Mouse (Mus musculus) hindbrain, embryonic 12.5 days (tissue): ENCODE data around the gene Birc5. TPM values are rescaled to one million over a fixed set of nuclear protein-coding genes. Genes with fewer than 3 reads are reported as not detected.

Source experiments
- ATAC-seq: fragments of 200-750 bp; cut with Nextera tagmentation; 2 replicates; pipeline ENCODE4 v1.8.0; 2017; ENCODE audit warnings: moderate TSS enrichment; ENCODE audit not compliant: low FRiP score
- H3K27ac ChIP-seq: fragments of 300-500 bp; sonication (generic); 2 replicates; pipeline ENCODE4 v1.5.1; 2016; ENCODE audit warnings: mild to moderate bottlenecking
- H3K27me3 ChIP-seq: fragments of 300-500 bp; sonication (generic); 2 replicates; pipeline ENCODE4 v1.6.1; 2016; ENCODE audit warnings: mild to moderate bottlenecking
- H3K36me3 ChIP-seq: fragments of 300-500 bp; sonication (generic); 2 replicates; pipeline ENCODE4 v1.6.1; 2016; ENCODE audit warnings: mild to moderate bottlenecking
- H3K4me1 ChIP-seq: fragments of 300-500 bp; sonication (generic); 2 replicates; pipeline ENCODE4 v1.6.1; 2016
- H3K4me2 ChIP-seq: fragments of 300-500 bp; sonication (generic); replicated peaks from 2 replicates; pipeline ENCODE4 v1.6.1; 2016; ENCODE audit warnings: mild to moderate bottlenecking
- H3K4me3 ChIP-seq: fragments of 300-500 bp; sonication (generic); 2 replicates; pipeline ENCODE4 v1.5.1; 2016; ENCODE audit warnings: mild to moderate bottlenecking
- H3K9ac ChIP-seq: fragments of 300-500 bp; sonication (generic); 2 replicates; pipeline ENCODE4 v1.6.1; 2016; ENCODE audit warnings: mild to moderate bottlenecking, moderate library complexity
- H3K9me3 ChIP-seq: fragments of 300-500 bp; sonication (generic); replicated peaks from 2 replicates; pipeline ENCODE4 v1.6.1; 2016; ENCODE audit warnings: mild to moderate bottlenecking
- WGBS: fragments of 180-500 bp; shearing (Covaris S2); methylation state at CpG from one replicate; pipeline ENCODE4 v1.1.7; 2016; 5-methylcytosine and 5-hydroxymethylcytosine counted together
- polyA plus RNA-seq: library from polyadenylated mRNA; unstranded; fragments of >200 nt; fragmentation: Nextera tagmentation; extraction: Ambion mirVana; gene quantifications from 2 replicates; pipeline ENCODE4 v1.2.1, GENCODE M21; 2016

Birc5 gene
- polyA plus RNA-seq, 1 experiment from 2014 or later, result 190 TPM

GRCm38 (mm10) chr11:117845651-117846050, 3.4 kb upstream of the Birc5 start:
- Histone ChIP-seq H3K27ac (no peak overlapping the region), H3K4me2 (no peak overlapping the region), H3K9me3 (no peaks in the 10 kb centered on the region), H3K4me3 (no peak overlapping the region), H3K27me3 (no peaks in the 10 kb centered on the region; the same call in 1 of the 2 replicates), H3K36me3 (no peaks in the 10 kb centered on the region), H3K4me1 (peaks cover 26% of the 10 kb centered on the region), H3K9ac (no peak overlapping the region)
- no peak for ATAC-seq
- 85% methylated on average over 2 of the region's 2 CpGs for WGBS

GRCm38 (mm10) chr11:117846640-117847039, 2.4 kb upstream of the Birc5 start:
- H3K9ac ChIP-seq, result no peak overlapping the region
- H3K36me3 ChIP-seq, result no peaks in the 10 kb centered on the region
- ATAC-seq, result no peak
- no peak overlapping the region for H3K4me3 ChIP-seq
- 59% methylated on average over 5 of the region's 5 CpGs for WGBS
- H3K4me1 ChIP-seq, result peaks cover 26% of the 10 kb centered on the region
- no peak overlapping the region for H3K4me2 ChIP-seq
- H3K9me3 ChIP-seq, result no peaks in the 10 kb centered on the region
- no peak overlapping the region for H3K27ac ChIP-seq
- H3K27me3 ChIP-seq, result no peaks in the 10 kb centered on the region

- H3K4me2 ChIP-seq, result peak overlapping the region; percentile 83
Observed at GRCm38 (mm10) chr11:117847593-117848215, 1.3 kb upstream of the Birc5 start.

GRCm38 (mm10) chr11:117848271-117848984, 623 bp upstream of the Birc5 start:
- WGBS, result 12% methylated on average over 19 of the region's 19 CpGs
- peak overlapping the region; percentile 83 for H3K4me2 ChIP-seq
- peak overlapping the region; percentile 61 for H3K4me3 ChIP-seq
- H3K27ac ChIP-seq, result peak overlapping the region; percentile 97
- H3K9ac ChIP-seq, result peak overlapping the region; percentile 88
- H3K36me3 ChIP-seq, result peaks cover 8% of the 10 kb centered on the region
- peaks cover 26% of the 10 kb centered on the region for H3K4me1 ChIP-seq
- no peaks in the 10 kb centered on the region for H3K9me3 ChIP-seq
- peak; percentile 90 for ATAC-seq
- no peaks in the 10 kb centered on the region for H3K27me3 ChIP-seq

More at GRCm38 (mm10) chr11:117847593-117848215, 1.3 kb upstream of the Birc5 start:
- H3K36me3 ChIP-seq, result peaks cover 1% of the 10 kb centered on the region
- H3K9me3 ChIP-seq, result no peaks in the 10 kb centered on the region
- no peak for ATAC-seq
- WGBS, result 83% methylated on average over 7 of the region's 7 CpGs
- H3K4me3 ChIP-seq, result 0 out of 2 replicates have a peak overlapping the region, but pooled peaks have one; percentile 61
- H3K9ac ChIP-seq, result 0 out of 2 replicates have a peak overlapping the region, but pooled peaks have one; percentile 88
- peak overlapping the region; percentile 97 for H3K27ac ChIP-seq
- peaks cover 26% of the 10 kb centered on the region for H3K4me1 ChIP-seq
- no peaks in the 10 kb centered on the region for H3K27me3 ChIP-seq

- WGBS, result 97% methylated on average over 3 of the region's 3 CpGs
- no peak overlapping the region for H3K9ac ChIP-seq
- no peak overlapping the region for H3K4me2 ChIP-seq
- no peak overlapping the region for H3K4me3 ChIP-seq
- no peaks in the 10 kb centered on the region for H3K9me3 ChIP-seq
- ATAC-seq, result no peak
- H3K27me3 ChIP-seq, result no peaks in the 10 kb centered on the region
- peaks cover 41% of the 10 kb centered on the region for H3K36me3 ChIP-seq
- peaks cover 21% of the 10 kb centered on the region for H3K4me1 ChIP-seq
- no peak overlapping the region for H3K27ac ChIP-seq
Observed at GRCm38 (mm10) chr11:117852875-117853274, 3.8 kb downstream of the Birc5 start.

- Histone ChIP-seq H3K4me2 (no peak overlapping the region), H3K4me1 (peaks cover 13% of the 10 kb centered on the region), H3K9ac (no peak overlapping the region), H3K27me3 (peaks cover 7% of the 10 kb centered on the region), H3K27ac (no peak overlapping the region), H3K4me3 (no peak overlapping the region), H3K36me3 (peaks cover 41% of the 10 kb centered on the region), H3K9me3 (no peaks in the 10 kb centered on the region)
- WGBS, result 94% methylated on average over 9 of the region's 9 CpGs
- no peak for ATAC-seq
Observed at GRCm38 (mm10) chr11:117854241-117854640, 5.2 kb downstream of the Birc5 start.

- no peak overlapping the region for H3K9ac ChIP-seq
- no peak overlapping the region for H3K27ac ChIP-seq
- peaks cover 8% of the 10 kb centered on the region for H3K4me1 ChIP-seq
- ATAC-seq, result no peak
- H3K36me3 ChIP-seq, result peaks cover 41% of the 10 kb centered on the region
- H3K4me3 ChIP-seq, result no peak overlapping the region
- WGBS, result 94% methylated on average over 5 of the region's 5 CpGs
- H3K4me2 ChIP-seq, result no peak overlapping the region
- no peaks in the 10 kb centered on the region for H3K9me3 ChIP-seq
- peaks cover 18% of the 10 kb centered on the region for H3K27me3 ChIP-seq
Observed at GRCm38 (mm10) chr11:117855360-117855759, 6.3 kb downstream of the Birc5 start.

GRCm38 (mm10) chr11:117855975-117856374, 6.9 kb downstream of the Birc5 start:
- Histone ChIP-seq H3K9me3 (no peaks in the 10 kb centered on the region), H3K9ac (no peak overlapping the region), H3K4me3 (no peak overlapping the region), H3K36me3 (peaks cover 41% of the 10 kb centered on the region), H3K27me3 (peaks cover 24% of the 10 kb centered on the region), H3K4me2 (no peak overlapping the region), H3K27ac (no peak overlapping the region), H3K4me1 (peaks cover 9% of the 10 kb centered on the region; the same call in 1 of the 2 replicates)
- ATAC-seq, result no peak
- 88% methylated on average over 1 of the region's 1 CpGs for WGBS

- Histone ChIP-seq H3K27me3 (peaks cover 39% of the 10 kb centered on the region), H3K36me3 (peaks cover 41% of the 10 kb centered on the region), H3K9me3 (no peaks in the 10 kb centered on the region), H3K4me2 (no peak overlapping the region), H3K4me3 (no peak overlapping the region), H3K9ac (no peak overlapping the region), H3K4me1 (peaks cover 9% of the 10 kb centered on the region; the same call in 1 of the 2 replicates), H3K27ac (no peak overlapping the region)
- no peak for ATAC-seq
- WGBS, result 96% methylated on average over 10 of the region's 10 CpGs
Observed at GRCm38 (mm10) chr11:117857462-117857861, 8.4 kb downstream of the Birc5 start.

- no peak overlapping the region for H3K4me2 ChIP-seq
- peaks cover 33% of the 10 kb centered on the region for H3K36me3 ChIP-seq
- no peak for ATAC-seq
- no peak overlapping the region for H3K27ac ChIP-seq
- H3K9ac ChIP-seq, result no peak overlapping the region
- H3K4me3 ChIP-seq, result no peak overlapping the region
- H3K9me3 ChIP-seq, result no peaks in the 10 kb centered on the region
- WGBS, result 54% methylated on average over 3 of the region's 3 CpGs
- H3K4me1 ChIP-seq, result peaks cover 9% of the 10 kb centered on the region; the same call in 1 of the 2 replicates
- peaks cover 46% of the 10 kb centered on the region for H3K27me3 ChIP-seq
Observed at GRCm38 (mm10) chr11:117858392-117858791, 9.3 kb downstream of the Birc5 start.

- Histone ChIP-seq H3K4me2 (peak within 1 kb of the TSS; percentile 7), H3K4me3 (no peak within 1 kb of the TSS), H3K9ac (no peak within 1 kb of the TSS), H3K27ac (no peak within 1 kb of the TSS), H3K36me3 (peaks cover 18% of the 10 kb centered on the region), H3K27me3 (peaks cover 59% of the 10 kb centered on the region), H3K9me3 (no peaks in the 10 kb centered on the region), H3K4me1 (peaks cover 10% of the 10 kb centered on the region)
- no peak for ATAC-seq
- WGBS, result 5% methylated on average over 23 of the region's 23 CpGs
Observed at GRCm38 (mm10) chr11:117860601-117861000, 11.6 kb downstream of the Birc5 start, which contains the start of gene Tmem235. Gene Tmem235 (plus strand): TSS chr11:117860752.

GRCm38 (mm10) chr11:117863174-117863856, 14.3 kb downstream of the Birc5 start:
- 29% methylated on average over 11 of the region's 11 CpGs for WGBS
- ATAC-seq, result no peak
- Histone ChIP-seq H3K4me3 (no peak overlapping the region), H3K4me1 (peaks cover 23% of the 10 kb centered on the region), H3K9me3 (no peaks in the 10 kb centered on the region), H3K9ac (no peak overlapping the region), H3K36me3 (no peaks in the 10 kb centered on the region), H3K4me2 (no peak overlapping the region), H3K27ac (no peak overlapping the region), H3K27me3 (peaks cover 59% of the 10 kb centered on the region)
